Mouse (Mus musculus) megakaryocyte, embryonic 14.5 days (primary cell): ENCODE data around the gene Phyh. TPM values are rescaled to one million over a fixed set of nuclear protein-coding genes. Genes with fewer than 3 reads are reported as not detected.

Experiments
- H3K27me3 ChIP-seq: replicated peaks from 2 replicates; pipeline ENCODE3; 2012; ENCODE audit warnings: inconsistent platforms
- H3K36me3 ChIP-seq: replicated peaks from 2 replicates; pipeline ENCODE3; 2012; ENCODE audit warnings: low read length, inconsistent platforms, mixed read lengths
- H3K4me1 ChIP-seq: 2 replicates; pipeline ENCODE4 v1.6.1; 2012; ENCODE audit warnings: inconsistent platforms
- H3K4me3 ChIP-seq: replicated peaks from 2 replicates; pipeline ENCODE3; 2012; ENCODE audit warnings: moderate library complexity, mild to moderate bottlenecking, inconsistent platforms
- H3K9me3 ChIP-seq: 2 replicates; pipeline ENCODE4 v1.6.1; 2012; ENCODE audit warnings: inconsistent platforms
- FLI1 ChIP-seq: IDR thresholded peaks from 2 replicates; pipeline ENCODE4 v1.6.1; 2012; ENCODE audit warnings: low read length, inconsistent platforms, mixed read lengths
- GATA1 ChIP-seq: IDR thresholded peaks from 3 replicates; pipeline ENCODE4 v1.6.1; 2012; ENCODE audit warnings: mixed read lengths, low read length, inconsistent platforms, borderline replicate concordance
- polyA plus RNA-seq: library from polyadenylated mRNA; stranded (reverse); fragments of >175 nt; gene quantifications from 2 replicates; pipeline ENCODE4 v1.2.3, GENCODE M21; 2012; ENCODE audit warnings: low replicate concordance; ENCODE audit not compliant: insufficient read depth

The Phyh gene
- polyA plus RNA-seq, 1 experiment = 3.0 TPM

GRCm38 (mm10) chr2:4954216-4954760 lies 35.5 kb downstream of the Phyh start:
- peaks cover 7% of the 10 kb centered on the region; the same call in 1 of the 2 replicates for H3K9me3 ChIP-seq
- H3K27me3 ChIP-seq = no peaks in the 10 kb centered on the region
- H3K4me3 ChIP-seq = no peak overlapping the region
- no peaks in the 10 kb centered on the region for H3K36me3 ChIP-seq
- TF ChIP-seq GATA1 (no peak), FLI1 (no peak)
- H3K4me1 ChIP-seq = no peaks in the 10 kb centered on the region

GRCm38 (mm10) chr2:4958039-4958438 lies 39.2 kb downstream of the Phyh start:
- no peaks in the 10 kb centered on the region for H3K9me3 ChIP-seq

GRCm38 (mm10) chr2:4967806-4968205 lies 49.0 kb downstream of the Phyh start:
- Histone ChIP-seq H3K4me1 (no peaks in the 10 kb centered on the region), H3K36me3 (no peaks in the 10 kb centered on the region), H3K27me3 (peaks cover 5% of the 10 kb centered on the region), H3K4me3 (no peak overlapping the region), H3K9me3 (no peaks in the 10 kb centered on the region)
- TF ChIP-seq FLI1 (no peak), GATA1 (no peak)

More at GRCm38 (mm10) chr2:4958039-4958438, 39.2 kb downstream of the Phyh start:
- no peaks in the 10 kb centered on the region for H3K4me1 ChIP-seq
- TF ChIP-seq GATA1 (no peak), FLI1 (no peak)
- H3K27me3 ChIP-seq = no peaks in the 10 kb centered on the region
- no peak overlapping the region for H3K4me3 ChIP-seq
- H3K36me3 ChIP-seq = no peaks in the 10 kb centered on the region

- no peaks in the 10 kb centered on the region for H3K36me3 ChIP-seq
- no peaks in the 10 kb centered on the region for H3K4me1 ChIP-seq
- TF ChIP-seq FLI1 = no peak
- no peak for TF ChIP-seq GATA1
- H3K4me3 ChIP-seq = no peak overlapping the region
- H3K27me3 ChIP-seq = peaks cover 7% of the 10 kb centered on the region
- H3K9me3 ChIP-seq = no peaks in the 10 kb centered on the region
Measured at GRCm38 (mm10) chr2:4969083-4969482, 50.3 kb downstream of the Phyh start.

- Histone ChIP-seq H3K4me3 (no peak within 1 kb of the TSS), H3K36me3 (no peaks in the 10 kb centered on the region), H3K27me3 (peaks cover 23% of the 10 kb centered on the region), H3K4me1 (peaks cover 6% of the 10 kb centered on the region), H3K9me3 (no peaks in the 10 kb centered on the region)
- no peak for TF ChIP-seq GATA1
- no peak for TF ChIP-seq FLI1
Measured at GRCm38 (mm10) chr2:4975807-4976206, 57.0 kb downstream of the Phyh start, which contains the start of gene Ucma. Gene Ucma (plus strand): TSS chr2:4976122.

- Histone ChIP-seq H3K9me3 (no peaks in the 10 kb centered on the region), H3K4me1 (peaks cover 6% of the 10 kb centered on the region), H3K27me3 (peaks cover 28% of the 10 kb centered on the region), H3K4me3 (no peak overlapping the region), H3K36me3 (no peaks in the 10 kb centered on the region)
- TF ChIP-seq GATA1 = no peak
- TF ChIP-seq FLI1 = no peak
Measured at GRCm38 (mm10) chr2:4978091-4978490, 59.3 kb downstream of the Phyh start.

- peaks cover 14% of the 10 kb centered on the region for H3K27me3 ChIP-seq
- no peaks in the 10 kb centered on the region for H3K9me3 ChIP-seq
- TF ChIP-seq FLI1 (no peak), GATA1 (no peak)
- no peaks in the 10 kb centered on the region for H3K36me3 ChIP-seq
- no peak overlapping the region for H3K4me3 ChIP-seq
- no peaks in the 10 kb centered on the region for H3K4me1 ChIP-seq
Measured at GRCm38 (mm10) chr2:4983987-4984386, 65.2 kb downstream of the Phyh start.

GRCm38 (mm10) chr2:4985000-4985399 lies 66.2 kb downstream of the Phyh start:
- Histone ChIP-seq H3K36me3 (peaks cover 5% of the 10 kb centered on the region), H3K4me3 (no peak overlapping the region), H3K4me1 (no peaks in the 10 kb centered on the region), H3K9me3 (no peaks in the 10 kb centered on the region), H3K27me3 (peaks cover 10% of the 10 kb centered on the region)
- TF ChIP-seq GATA1 (no peak), FLI1 (no peak)

GRCm38 (mm10) chr2:4986798-4987197 lies 68.0 kb downstream of the Phyh start:
- Histone ChIP-seq H3K4me1 (no peaks in the 10 kb centered on the region), H3K9me3 (no peaks in the 10 kb centered on the region), H3K4me3 (no peak overlapping the region), H3K36me3 (peaks cover 22% of the 10 kb centered on the region), H3K27me3 (peaks cover 1% of the 10 kb centered on the region)
- no peak for TF ChIP-seq FLI1
- TF ChIP-seq GATA1 = no peak

GRCm38 (mm10) chr2:4987388-4988180 lies 68.8 kb downstream of the Phyh start:
- H3K36me3 ChIP-seq = peaks cover 29% of the 10 kb centered on the region
- no peaks in the 10 kb centered on the region for H3K4me1 ChIP-seq
- H3K9me3 ChIP-seq = no peaks in the 10 kb centered on the region
- no peak overlapping the region for H3K4me3 ChIP-seq
- H3K27me3 ChIP-seq = no peaks in the 10 kb centered on the region
- TF ChIP-seq FLI1 (no peak), GATA1 (no peak)

Other genes starting within 250 kb of the Phyh start
- gene Bend7, start 201.2 kb upstream of the Phyh start, polyA plus RNA-seq = not detected in 2 replicates
- gene Sephs1, start 37.5 kb upstream of the Phyh start, polyA plus RNA-seq = 0.61 and 2.5 TPM in 2 replicates
- gene Ucma, start 57.1 kb downstream of the Phyh start, polyA plus RNA-seq = not detected in 2 replicates
- 3.9 and 6.6 TPM in 2 replicates for gene Mcm10, start 93.8 kb downstream of the Phyh start, polyA plus RNA-seq
- gene Optn, start 145.0 kb downstream of the Phyh start, polyA plus RNA-seq = 5.1 and 24.7 TPM in 2 replicates
- gene Ccdc3, start 218.8 kb downstream of the Phyh start, polyA plus RNA-seq = not detected in 2 replicates